Mouse (Mus musculus): Measurements from ENCODE around the gene Esam. TPM values are rescaled to one million over a fixed set of nuclear protein-coding genes. Genes with fewer than 3 reads are reported as not detected.
A peak's percentile ranks its signal among the peaks of the same experiment; 100 is the strongest.

Gene Esam
- total RNA-seq, 2 experiments from 2014 or later: 18.3 to 19.3 TPM

DNA sequence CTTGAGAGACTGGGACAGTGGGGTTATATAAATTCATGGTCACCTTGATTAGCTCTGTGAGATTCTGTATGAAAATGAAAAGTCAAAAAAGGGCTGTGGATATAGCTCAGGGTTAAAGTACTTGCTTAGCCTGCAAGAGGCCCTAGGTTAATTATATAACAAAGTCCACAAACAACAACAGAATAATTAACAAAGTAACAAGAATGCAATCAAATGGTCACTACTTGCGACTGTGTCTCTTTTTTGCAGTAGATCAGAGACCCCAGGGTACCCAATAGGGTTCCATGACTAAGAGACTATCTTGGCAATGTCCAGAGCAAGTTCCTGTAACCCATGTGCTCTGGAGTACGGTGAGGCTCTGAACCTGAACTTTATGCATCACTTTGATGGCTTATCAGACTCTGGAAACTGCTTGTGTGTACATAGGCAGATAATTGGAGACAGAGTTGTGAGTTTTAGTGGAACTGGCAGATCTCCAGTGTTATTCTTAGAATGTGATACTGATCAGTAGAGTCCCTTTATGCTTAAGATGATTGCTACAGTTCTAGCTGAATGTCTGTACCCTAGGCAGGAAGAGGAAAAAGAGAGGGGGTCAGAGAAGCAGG is 41.5 kb downstream of the Esam start:
- no peak for TF ChIP-seq CTCF (conservative IDR thresholded peaks at IDR 0.05)
- no peak overlapping the region for H3K4me3 ChIP-seq
- H3K27ac ChIP-seq: peak overlapping the region; percentile 86
- no peak for DNase-seq (ENCODE audit: low spot score in 2 of 2)

DNA sequence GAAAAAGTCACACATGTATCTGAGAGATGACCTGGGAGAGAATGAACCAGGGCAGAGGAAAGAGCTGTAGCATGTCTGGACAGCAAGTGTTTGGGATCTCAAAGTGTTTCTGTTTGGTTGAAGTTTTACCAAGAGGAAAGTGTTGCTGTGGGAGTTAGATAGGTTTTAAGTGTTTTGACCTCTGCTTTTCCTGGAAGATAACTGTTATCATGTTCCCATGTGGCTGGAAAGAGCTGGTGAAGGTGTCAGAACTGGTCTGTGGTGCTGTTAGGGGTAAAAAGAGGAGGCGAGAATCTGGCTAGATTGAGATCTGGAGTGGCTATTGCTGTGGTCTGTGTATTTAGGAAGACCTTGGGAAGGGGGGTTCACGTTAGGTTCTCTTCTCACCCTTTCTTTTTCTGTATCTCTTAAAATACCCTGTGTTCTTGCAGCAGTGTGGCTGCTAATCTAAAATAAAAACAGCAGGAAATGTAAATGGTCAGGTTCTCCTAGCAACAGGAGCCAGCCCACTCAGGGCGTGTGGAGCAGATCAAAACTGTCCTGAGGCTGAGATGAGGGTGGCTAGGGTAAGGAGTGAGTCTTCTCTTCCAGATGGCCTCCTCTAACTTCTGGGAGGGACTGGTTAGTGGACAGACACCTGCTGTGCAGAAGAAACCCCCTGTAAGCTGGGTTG is 44.5 kb downstream of the Esam start:
- no peak overlapping the region for H3K27ac ChIP-seq
- no peak for DNase-seq (ENCODE audit: low spot score in 2 of 2)
- no peak for TF ChIP-seq CTCF (conservative IDR thresholded peaks at IDR 0.05)

DNA sequence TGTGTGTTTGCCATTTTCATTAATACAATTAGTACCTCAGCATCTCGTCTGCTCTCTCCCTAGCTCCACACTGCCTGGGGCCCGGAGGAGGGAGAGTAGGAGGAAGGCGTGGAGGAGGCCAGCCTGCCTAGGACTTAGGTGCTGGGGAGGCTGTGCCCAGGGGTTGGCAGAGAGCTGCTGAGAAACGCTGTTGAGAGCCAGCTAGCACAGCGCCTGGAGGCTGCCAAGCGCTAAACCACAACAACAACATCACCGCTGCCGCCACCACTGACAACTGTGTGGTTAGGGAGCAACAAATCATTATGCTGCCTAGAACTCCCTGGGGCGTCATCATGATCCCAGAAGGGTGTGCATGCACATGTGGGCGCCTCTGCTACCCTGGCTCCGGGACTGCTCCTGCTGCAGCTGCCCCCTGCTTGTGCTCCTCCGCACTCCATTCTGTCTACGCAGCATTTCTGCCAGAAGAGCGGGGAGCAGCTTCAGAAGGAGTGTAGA is 48.6 kb downstream of the Esam start:
- 0 out of 2 replicates have a peak, but pooled peaks have one; percentile 16 for TF ChIP-seq CTCF (conservative IDR thresholded peaks at IDR 0.05)
- Histone ChIP-seq H3K27ac (peak overlapping the region; percentile 93), H3K4me3 (peak overlapping the region; percentile 17; the same call in 1 of the 2 replicates)
- DNase-seq (ENCODE audit: low spot score in 2 of 2): peak; percentile 37 to 38

More for the DNA sequence above, 44.5 kb downstream of the Esam start:
- H3K4me3 ChIP-seq: no peak overlapping the region

DNA sequence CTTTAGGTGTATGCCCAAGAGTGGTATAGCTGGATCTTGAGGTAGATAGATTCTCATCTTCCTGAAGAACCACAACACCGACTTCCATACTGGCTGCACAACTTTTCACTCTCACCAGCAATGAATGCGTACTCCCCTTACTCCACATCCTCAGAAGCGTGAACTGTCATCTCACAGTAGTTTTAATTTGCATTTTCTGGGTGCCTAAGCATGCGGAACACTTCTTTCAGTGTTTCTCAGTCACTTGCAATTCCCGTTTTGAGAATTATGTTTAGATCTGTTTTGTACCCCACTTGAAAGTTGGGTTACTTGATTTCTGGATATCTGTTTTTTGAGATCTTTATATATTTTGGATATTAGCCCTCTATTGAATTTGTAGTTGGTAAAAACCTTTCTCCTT is 55.7 kb downstream of the Esam start:
- no peak for TF ChIP-seq CTCF (conservative IDR thresholded peaks at IDR 0.05)
- H3K27ac ChIP-seq: no peak overlapping the region
- H3K4me3 ChIP-seq: no peak overlapping the region
- DNase-seq (ENCODE audit: low spot score in 2 of 2): no peak

DNA sequence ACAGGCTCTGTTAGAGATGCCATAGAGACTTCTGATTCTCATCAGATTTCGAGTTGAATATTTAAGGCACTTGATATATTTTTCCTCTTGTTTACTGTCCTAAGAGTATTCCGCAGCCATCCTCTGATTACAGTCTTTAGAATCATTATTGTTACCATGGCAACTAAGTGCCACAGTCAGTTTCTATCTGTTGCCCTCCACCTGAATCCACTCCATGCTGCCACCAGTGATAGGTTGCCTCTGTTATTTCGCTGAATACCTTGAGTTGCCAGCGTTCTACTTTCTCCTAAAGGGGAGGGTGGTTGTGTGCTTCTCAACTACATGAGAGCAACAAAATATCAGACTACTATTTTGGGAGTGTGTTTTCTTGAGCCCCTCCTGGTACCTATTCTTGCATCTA is 58.8 kb downstream of the Esam start:
- no peak for TF ChIP-seq CTCF (conservative IDR thresholded peaks at IDR 0.05)
- Histone ChIP-seq H3K4me3 (no peak overlapping the region), H3K27ac (no peak overlapping the region)
- no peak for DNase-seq (ENCODE audit: low spot score in 2 of 2)

Other genes starting within 250 kb of the Esam start
- 1 to 10 TPM; 1.6 to 3.1 TPM for gene Ccdc15, start 179.6 kb upstream of the Esam start, total RNA-seq (2021)
- gene Hepacam, start 160.7 kb upstream of the Esam start, total RNA-seq (2021): 10 to 100 TPM; 65.9 to 68.1 TPM
- 1 to 10 TPM; 4.9 to 5.8 TPM for gene Robo4, start 126.2 kb upstream of the Esam start, total RNA-seq (2021)
- gene Robo3, start 94.8 kb upstream of the Esam start, total RNA-seq (2021): 10 to 100 TPM; 14.8 to 19.0 TPM
- 10 to 100 TPM; 20.5 to 25.6 TPM for gene Msantd2, start 38.8 kb upstream of the Esam start, total RNA-seq (2021)
- 1 to 10 TPM; 2.5 to 3.7 TPM for gene Vsig2, start 11.2 kb downstream of the Esam start, total RNA-seq (2021)
- gene Nrgn, start 24.8 kb downstream of the Esam start, total RNA-seq (2021): 1,000 to 10,000 TPM; 1,464 to 1,512 TPM
- gene Siae, start 27.6 kb downstream of the Esam start, total RNA-seq (2021): 10 to 100 TPM in 1 of 2 experiments, 1 to 10 TPM in 1; 9.6 to 14.0 TPM
- gene Spa17, start 85.6 kb downstream of the Esam start, total RNA-seq (2021): 1 to 10 TPM; 1.5 to 1.9 TPM
- 10 to 100 TPM; 46.9 to 47.0 TPM for gene Tbrg1, start 129.2 kb downstream of the Esam start, total RNA-seq (2021)
- gene Panx3, start 141.2 kb downstream of the Esam start, total RNA-seq (2021): not detected
- not detected for gene Olfr160, start 188.2 kb downstream of the Esam start, total RNA-seq (2021)
- gene Olfr874, start 217.0 kb downstream of the Esam start, total RNA-seq (2021): not detected
- gene Olfr875, start 243.8 kb downstream of the Esam start, total RNA-seq (2021): not detected